Mouse (Mus musculus): ENCODE results near the gene Gm11938.
"Not testable (repeated sequence)": the region's sequence is repeated elsewhere in the genome, so short reads cannot be mapped to it uniquely, and the experiment has no call there.

Gm11938 gene

GRCm38 (mm10) chr11:99603208-99603607 is at the start of gene Gm11938:
Gene Gm11938 (minus strand): TSS chr11:99603308.
- DNase-seq: not testable (repeated sequence)

DNA sequence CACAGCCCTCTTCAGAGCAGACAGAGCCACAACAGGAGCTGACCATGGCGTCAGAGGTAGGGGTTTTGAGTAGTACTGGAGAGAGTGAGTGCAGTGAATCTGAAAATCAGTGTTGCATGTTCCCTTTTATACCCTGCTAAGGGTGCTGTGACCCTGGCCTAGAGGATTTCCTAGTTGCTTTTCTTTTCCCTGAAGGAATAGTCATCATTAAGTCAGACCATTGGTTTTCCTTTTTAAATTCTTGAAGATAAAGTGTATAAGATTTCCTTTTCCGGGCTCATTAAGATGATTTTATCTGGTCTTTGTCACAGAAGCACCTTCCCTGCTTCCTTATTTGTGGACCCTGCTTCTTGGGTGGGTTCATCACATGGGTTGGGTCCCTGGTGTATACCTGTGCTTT is 47.0 kb upstream of the Gm11938 start, which contains the start of gene Gm11555:
Gene Gm11555, minus strand, starts transcription at position 101 of the 400 bp plus-strand sequence.
- no peak for DNase-seq

GRCm38 (mm10) chr11:99646444-99646843 is 43.3 kb upstream of the Gm11938 start:
- no peak for DNase-seq

DNA sequence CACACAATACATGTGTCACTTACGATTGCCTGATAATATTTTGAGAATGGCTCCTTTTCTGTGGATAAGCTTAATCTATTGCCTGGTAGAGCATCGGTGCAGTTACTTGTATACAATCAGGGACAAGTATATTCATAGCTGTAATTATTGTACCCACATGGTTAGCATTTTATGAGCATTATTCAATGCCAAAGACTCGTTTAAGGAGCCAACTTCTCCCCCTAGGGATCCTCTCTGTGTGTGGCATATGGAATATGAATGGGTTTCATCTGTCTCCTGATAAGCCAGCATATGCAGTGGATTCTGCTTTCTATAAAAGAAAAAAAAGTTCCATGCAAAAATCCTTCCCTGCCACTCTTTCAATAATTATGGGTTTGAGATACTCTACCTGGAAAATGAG is 41.2 kb upstream of the Gm11938 start:
- DNase-seq: no peak

GRCm38 (mm10) chr11:99643635-99644139 is 40.6 kb upstream of the Gm11938 start, which contains the start of gene Krtap4-7:
Gene Krtap4-7 (minus strand): TSS chr11:99644089.
- not testable (repeated sequence) for DNase-seq

- no peak for DNase-seq
Observed at GRCm38 (mm10) chr11:99640926-99641325, 37.8 kb upstream of the Gm11938 start.

- DNase-seq: no peak
Observed at GRCm38 (mm10) chr11:99637086-99637485, 34.0 kb upstream of the Gm11938 start.

DNA sequence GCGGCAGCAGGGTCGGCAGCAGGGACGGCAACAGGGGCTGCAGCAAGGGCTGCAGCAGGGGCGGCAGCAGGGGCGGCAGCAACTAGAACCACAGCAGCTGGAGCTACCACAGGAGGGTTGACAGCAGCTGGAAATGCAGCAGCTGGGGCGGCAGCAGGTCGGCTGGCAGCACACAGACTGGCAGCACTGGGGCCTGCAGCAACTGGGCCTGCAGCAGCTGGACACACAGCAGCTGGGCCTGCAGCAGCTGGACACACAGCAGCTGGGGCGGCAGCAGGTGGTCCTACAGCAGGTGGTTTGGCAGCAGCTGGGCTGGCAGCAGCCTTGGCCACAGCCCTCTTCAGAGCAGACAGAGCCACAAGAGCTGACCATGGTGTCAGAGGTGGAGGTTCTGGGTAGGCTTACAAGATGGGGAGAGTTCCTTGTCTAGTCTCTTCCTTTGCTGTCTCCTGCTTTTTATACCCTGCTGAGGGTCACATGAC is 31.6 kb upstream of the Gm11938 start, which contains the start of gene Krtap4-2:
Gene Krtap4-2, minus strand, starts transcription at position 432 of the 482 bp plus-strand sequence.
- DNase-seq: no peak

DNA sequence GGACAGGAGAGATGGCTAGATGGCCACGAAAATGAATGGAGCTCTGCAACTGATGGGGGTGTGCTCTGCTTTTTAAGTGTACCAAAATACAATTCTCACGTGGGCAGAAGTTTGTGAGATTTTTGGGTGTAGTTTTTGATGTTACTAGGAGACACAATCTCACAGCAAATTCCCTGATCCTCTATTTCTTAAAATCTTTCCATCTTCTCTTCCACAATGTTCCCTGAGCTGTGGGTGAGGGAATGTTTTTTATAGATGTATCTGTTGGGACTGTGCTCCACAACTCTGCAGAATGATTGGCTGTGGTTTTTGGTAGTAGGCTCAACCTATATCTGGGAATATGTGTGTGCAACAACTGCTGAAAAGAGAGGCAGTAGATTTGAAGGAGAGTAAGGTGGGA is 30.2 kb upstream of the Gm11938 start:
- no peak for DNase-seq

GRCm38 (mm10) chr11:99630890-99631289 is 27.8 kb upstream of the Gm11938 start:
- DNase-seq: no peak

DNA sequence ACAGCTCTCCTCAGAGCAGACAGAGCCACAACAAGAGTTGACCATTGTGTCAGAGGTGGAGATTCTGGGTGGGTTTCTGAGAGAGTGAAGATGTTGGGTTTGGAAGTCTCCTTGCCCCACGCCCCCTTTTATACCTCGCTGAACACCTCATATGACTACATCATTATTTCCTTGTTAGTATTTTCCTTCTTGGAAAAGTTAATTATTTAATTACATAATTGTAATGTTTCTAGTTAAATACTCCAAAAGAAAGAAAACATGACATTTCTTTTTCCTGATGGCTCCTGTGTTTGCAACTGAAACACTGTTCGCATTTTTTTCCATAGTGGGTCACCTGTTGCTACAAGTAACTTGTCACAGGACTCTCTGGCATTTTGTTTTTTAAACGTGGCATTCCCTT is 25.0 kb upstream of the Gm11938 start, which contains the start of gene Krtap4-1:
Gene Krtap4-1, minus strand, starts transcription at position 101 of the 400 bp plus-strand sequence.
- no peak for DNase-seq

GRCm38 (mm10) chr11:99620335-99620734 is 17.2 kb upstream of the Gm11938 start, which contains the start of gene Gm11562:
Gene Gm11562 (minus strand): TSS chr11:99620435.
- no peak for DNase-seq

DNA sequence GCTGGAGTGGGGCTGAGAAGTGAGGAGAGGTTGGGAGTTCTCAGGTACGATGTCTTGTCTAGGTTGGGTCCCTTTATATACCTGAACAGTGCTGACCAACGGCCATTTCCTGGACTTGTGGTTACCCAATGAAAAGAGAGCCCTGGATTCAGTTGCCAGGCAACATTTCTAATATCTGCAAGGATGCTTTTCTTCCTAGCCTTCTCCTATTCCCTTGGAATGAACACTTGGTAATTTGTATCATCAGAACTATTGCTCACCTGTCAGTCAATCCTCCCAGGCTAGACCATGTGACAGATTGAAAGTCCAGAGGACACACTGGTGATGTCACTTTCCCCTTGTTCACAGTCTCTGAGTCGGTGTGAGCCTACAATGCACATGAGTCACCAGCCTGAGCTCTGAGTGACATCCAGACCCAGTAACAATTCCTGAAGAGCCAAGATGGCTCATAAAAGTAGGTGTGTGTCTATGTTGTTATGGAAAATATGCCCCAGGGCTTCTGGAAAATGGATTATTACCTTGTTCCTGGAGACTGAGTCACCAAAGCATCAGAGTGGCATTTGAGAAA is 11.8 kb upstream of the Gm11938 start, which contains the start of gene Krtap2-4:
Gene Krtap2-4, minus strand, starts transcription at position 51 of the 568 bp plus-strand sequence.
- DNase-seq: no peak

- DNase-seq: not testable (repeated sequence)
Observed at GRCm38 (mm10) chr11:99610089-99610488, 7.0 kb upstream of the Gm11938 start, which contains the start of gene Gm11937. Gene Gm11937 (minus strand): TSS chr11:99610189.

DNA sequence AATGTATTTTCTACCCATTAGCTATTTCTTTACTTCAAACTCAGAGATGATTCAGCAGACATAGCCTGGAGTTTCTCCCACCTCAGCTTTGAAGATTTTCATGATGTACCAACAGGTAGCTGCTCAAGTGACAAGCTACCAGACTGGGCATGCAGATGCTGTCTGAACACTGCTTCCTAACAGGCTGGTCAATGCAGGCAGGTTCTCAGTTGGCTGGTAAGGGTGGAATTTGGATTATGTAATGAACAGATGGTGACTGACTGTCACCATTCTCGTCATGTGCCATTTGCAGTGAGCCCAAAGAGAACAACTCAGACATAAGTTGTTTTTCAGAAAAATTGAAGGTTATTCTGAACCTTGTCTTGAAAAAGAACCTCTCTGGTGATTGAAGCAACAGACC is 6.0 kb upstream of the Gm11938 start:
- peak; percentile 9 to 18 for DNase-seq

- DNase-seq: not testable (repeated sequence)
Observed at GRCm38 (mm10) chr11:99597742-99598141, 5.4 kb downstream of the Gm11938 start, which contains the start of gene Krtap9-3. Gene Krtap9-3 (minus strand): TSS chr11:99598105.

DNA sequence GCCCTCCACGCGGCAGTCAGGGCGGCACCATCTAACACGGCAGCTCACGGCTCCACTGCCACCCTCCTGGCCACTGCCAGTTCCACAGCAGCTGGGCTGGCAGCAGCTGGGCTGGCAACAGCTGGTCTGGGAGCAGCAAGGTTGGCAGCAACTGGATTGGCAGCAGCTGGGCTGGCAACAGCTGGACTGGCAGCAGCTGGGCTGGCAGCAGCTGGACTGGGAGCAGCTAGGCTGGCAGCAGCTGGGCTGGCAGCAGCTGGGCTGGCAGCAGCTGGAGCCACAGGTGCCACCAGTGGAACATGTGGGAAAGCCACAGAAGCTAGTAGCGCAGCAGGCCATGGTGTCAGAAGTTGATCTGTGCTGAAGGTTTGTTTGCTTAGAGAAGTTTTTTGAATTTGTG is 12.1 kb downstream of the Gm11938 start, which contains the start of gene Krtap1-3:
Gene Krtap1-3, minus strand, starts transcription at position 359 of the 400 bp plus-strand sequence.
- no peak for DNase-seq

- no peak for DNase-seq
Observed at GRCm38 (mm10) chr11:99585096-99585495, 18.0 kb downstream of the Gm11938 start.

GRCm38 (mm10) chr11:99583245-99583704 is 19.8 kb downstream of the Gm11938 start, which contains the start of gene Krtap1-4:
Gene Krtap1-4 (minus strand): TSS chr11:99583654.
- no peak for DNase-seq

DNA sequence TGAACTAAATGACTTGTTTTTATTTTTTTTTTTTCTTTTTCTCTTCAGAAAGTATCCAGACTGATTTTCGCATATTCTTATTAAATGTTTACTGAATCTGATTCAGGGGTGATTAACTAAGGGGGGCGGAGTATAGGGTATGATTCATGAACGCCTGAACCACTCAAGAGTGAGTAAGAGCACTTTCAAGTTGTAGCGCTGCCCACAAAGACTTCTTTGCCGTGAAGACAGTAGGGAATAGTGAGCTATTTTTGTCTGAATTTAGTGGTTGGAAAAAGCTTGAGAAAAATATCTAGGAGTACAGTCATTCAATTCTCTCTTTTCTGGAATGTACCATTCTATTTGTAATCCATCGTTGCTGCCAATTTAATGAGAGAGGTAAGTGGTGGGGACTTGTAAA is 21.5 kb downstream of the Gm11938 start:
- no peak for DNase-seq

- DNase-seq: no peak
Observed at GRCm38 (mm10) chr11:99581051-99581450, 22.1 kb downstream of the Gm11938 start.

GRCm38 (mm10) chr11:99580636-99581035 is 22.5 kb downstream of the Gm11938 start, which contains the start of gene Krtap1-5:
Gene Krtap1-5 (minus strand): TSS chr11:99581016.
- DNase-seq: no peak

- peak; percentile 66 to 81 for DNase-seq
Observed at GRCm38 (mm10) chr11:99574106-99574505, 29.0 kb downstream of the Gm11938 start.

DNA sequence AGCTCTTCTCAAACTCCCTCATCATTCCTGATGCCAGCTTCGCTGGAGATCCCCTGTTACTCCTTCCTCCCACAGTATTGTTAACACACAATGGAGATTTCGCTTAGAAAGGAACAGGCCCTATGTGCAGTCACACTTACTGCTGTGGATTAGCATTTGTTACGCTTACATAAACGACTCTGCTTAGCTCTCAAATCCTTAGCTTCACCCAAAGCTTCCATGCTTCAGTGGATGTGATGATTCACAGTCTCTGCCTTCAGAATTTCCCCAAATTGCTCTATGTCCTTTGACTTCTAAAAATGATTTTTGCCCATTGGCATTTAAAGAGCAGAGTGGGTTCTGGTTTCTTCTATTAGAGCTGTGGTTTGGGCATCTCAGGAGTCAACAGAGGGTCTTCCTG is 29.9 kb downstream of the Gm11938 start:
- no peak for DNase-seq

Data from cerebellum, postnatal 25 days (tissue).